Mouse (Mus musculus): Measurements from ENCODE around the gene Olfr506.
"Not testable (repeated sequence)": the region's sequence is repeated elsewhere in the genome, so short reads cannot be mapped to it uniquely, and the experiment has no call there.

The Olfr506 gene

DNA sequence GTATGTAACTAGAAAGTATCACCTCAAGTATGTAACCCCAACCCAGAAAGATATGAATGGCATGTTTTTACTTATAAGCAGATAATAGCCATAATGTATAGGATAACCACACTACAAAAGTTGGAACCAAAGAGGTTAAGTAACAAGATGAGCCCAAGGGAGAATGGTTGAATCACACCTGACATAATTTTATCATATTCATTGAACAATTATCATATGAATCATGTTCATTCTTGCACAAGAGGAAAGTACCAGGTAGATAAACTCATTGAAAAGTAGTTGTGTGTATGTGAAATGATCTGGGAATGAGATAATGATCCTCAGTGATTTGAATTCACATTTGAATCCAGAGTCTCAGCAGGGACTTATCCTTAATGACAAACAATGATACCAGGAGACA is at the start of gene Olfr506:
Gene Olfr506, plus strand, starts transcription at position 301 of the 400 bp plus-strand sequence.
- DNase-seq: no peak

DNA sequence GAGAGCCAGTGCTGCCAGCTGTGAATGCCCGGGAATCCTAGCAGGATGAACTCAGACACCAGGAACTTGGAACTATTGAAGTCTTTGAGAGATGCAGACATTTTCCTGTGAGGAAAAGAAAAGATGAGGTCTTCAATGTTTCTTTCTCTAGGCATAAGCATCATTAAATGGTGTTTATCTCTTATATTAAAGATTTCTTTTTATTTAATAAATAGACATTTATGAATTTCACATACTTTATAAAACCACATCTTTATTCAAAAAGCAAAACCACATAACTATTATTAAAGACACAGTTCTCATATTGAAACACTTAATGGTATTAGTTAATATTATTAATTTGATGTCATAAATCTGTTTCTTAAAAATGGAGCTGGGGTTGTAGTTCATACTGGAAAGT is 44.9 kb upstream of the Olfr506 start, which contains the start of gene Olfr504:
Gene Olfr504, minus strand, starts transcription at position 101 of the 400 bp plus-strand sequence.
- DNase-seq: no peak

DNA sequence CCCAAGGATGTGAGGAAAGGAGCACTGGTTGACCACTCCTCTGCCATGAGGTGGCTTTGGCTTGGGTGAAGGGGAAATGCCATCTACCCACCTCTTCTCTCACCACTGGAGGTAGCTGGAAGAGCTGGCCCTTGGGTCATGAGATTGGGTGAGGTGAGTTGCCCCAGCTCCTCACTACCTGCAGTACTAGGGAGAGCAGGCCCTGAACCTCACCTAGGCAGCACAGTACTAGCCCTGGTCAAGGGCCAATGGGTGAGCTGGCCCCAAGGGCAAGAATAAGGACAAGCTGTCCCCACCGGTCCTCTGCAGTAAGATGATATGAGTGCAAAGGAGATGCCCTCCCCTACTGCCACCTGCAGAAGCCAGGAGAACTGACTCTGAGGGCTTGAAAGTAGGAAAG is 20.8 kb upstream of the Olfr506 start:
- no peak for DNase-seq

DNA sequence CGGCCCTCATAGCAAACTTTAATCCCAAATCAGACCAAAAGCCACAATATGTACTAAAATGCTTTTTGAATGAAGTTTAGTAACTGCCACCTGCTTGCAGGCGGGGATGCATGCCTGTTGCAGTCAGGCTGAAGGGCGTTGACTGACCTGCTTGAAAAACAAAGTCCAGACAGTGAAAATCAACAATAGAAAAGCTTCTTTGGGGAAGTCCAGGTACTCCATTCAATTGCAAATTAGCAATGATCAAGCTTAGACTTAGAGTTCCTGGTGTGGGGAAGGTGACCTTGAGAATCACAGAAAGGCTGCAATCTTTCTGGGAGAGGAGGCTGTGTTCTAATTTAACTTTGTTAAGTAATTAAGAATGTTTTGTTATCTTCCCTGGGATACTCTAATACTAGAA is 8.7 kb upstream of the Olfr506 start:
- not testable (repeated sequence) for DNase-seq

DNA sequence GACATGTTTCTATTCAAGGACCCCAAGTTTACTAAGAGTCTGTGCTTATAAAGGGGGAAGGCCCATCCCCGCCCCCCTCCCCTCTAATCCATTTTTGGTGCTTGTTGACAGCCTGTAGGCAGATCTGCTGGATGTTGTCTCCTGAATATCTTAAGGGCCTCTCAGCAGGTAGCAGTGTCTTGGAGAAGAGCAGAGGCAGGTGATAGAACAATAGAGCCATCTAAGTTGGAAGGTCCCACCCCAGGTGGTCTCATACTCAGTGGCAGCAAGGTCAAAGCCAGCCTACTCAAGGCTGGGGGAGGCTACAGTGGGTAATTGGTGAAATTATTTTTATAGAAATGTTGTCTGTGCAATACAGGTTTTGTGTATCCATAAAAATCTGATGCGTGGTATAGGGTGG is 3.5 kb downstream of the Olfr506 start:
- DNase-seq: no peak

DNA sequence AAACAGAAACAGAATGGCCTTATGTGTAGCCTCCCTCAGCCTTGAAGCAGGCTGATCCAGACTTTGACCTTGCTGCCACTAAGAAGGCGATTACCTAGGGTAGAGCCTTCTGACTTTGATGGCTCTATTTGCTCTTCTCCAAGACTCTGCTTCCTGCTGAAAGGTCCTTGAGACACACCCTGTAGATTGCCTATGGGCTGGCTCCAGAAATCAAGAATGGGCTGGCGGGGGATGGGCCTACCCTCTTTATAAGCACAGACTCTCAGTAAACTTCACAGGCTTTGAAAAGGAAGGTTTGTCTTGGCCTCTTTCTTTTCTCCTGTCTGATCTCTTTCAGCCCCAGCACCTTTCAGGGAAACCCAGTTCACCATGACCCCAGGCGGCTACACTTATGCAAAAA is 6.2 kb downstream of the Olfr506 start:
- not testable (repeated sequence) for DNase-seq

DNA sequence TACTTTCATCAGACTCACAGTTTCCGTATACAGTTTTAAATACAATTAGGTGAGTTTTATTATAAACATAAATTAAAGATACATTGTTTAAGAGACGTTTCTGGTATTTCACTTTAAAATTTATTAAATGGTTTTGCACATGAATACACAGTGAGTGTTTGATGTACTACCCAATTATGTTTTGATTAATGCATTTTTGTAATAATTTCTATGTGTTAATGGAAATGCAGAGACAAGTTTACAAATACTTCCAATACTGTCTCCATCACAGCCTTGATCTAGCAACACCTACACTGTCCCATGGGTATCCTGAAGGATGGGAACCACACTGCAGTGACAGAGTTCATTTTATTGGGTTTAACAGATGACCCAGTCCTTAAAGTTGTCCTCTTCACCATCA is 10.9 kb downstream of the Olfr506 start, which contains the start of gene Olfr507:
Gene Olfr507, plus strand, starts transcription at position 301 of the 400 bp plus-strand sequence.
- no peak for DNase-seq

DNA sequence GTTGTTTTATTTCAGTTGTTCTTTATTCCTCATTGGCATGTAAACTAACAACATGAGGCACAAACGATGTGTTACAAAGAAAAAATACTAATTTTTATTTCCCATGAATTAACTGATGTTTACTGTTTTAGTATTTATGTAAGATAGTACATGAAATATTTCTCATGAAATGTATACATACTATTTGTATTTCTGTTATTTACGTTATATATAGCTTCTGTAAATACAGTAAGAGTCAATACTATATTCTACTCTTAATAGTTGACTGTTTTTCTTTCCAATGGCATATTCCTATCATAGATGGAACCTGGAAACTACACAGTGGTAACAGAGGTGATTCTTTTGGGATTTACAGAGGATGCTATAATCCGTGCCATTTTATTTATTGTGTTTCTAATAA is 19.1 kb downstream of the Olfr506 start, which contains the start of gene Olfr508:
Gene Olfr508, plus strand, starts transcription at position 301 of the 400 bp plus-strand sequence.
- DNase-seq: no peak

DNA sequence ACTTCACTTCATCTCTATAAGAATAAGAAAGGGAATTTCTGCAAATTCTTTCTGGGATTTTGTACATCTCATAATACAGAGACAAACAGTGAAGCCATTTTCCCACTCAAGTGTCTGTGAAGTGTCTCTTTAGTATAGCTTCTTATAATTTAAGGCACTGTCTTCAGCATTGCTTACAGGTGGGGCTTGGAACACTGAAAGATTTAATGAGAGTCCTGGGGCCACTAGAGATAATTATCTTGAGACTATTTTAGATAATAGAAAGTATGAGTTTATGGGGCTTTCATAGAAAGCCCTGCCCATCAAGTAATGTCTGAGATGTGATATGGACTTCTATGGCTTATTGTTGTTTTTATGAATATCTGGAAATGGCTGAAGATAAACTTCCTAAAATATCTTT is 41.2 kb downstream of the Olfr506 start, which contains the start of gene Olfr509:
Gene Olfr509, minus strand, starts transcription at position 101 of the 400 bp plus-strand sequence.
- DNase-seq: no peak

DNA sequence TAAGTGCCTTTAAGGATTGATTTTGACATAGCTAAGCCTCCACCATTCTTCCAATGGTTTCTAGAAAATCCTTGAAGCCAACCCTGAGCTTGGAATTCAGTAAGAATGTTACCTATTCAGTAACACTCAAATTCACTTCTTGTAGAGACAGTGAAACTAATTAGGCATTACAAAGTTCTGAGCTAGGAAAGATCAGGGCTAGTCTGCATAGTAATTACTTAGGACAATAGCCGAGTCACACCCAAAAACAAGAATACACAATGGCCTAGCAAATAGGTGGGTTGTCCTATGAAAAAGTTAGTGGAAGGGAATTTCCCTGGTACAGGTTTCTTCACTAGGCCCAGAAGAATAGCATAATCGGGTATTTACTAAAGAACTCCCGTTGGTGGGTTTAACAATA is 51.8 kb downstream of the Olfr506 start:
- DNase-seq: no peak

All from kidney, adult 8-10 months (tissue).